19 mouse cellular contexts compared by ENCODE assay signal in genomic region chr6:50346204-50346603, GRCm38 (mm10).
"Had no signal": no experiment of that assay in that cellular context is flagged by ENCODE, and none has a peak within 500 bp of the region (broad histone marks: within the 10 kb centered on the region; RNA-seq: fewer than 3 reads in every experiment).

No protein-coding gene starts in this region.

- H3K27me3 ChIP-seq: limb, embryonic 13.5 days; liver, embryonic 12.5 days; liver, embryonic 15.5 days; lung, embryonic 15.5 days; megakaryocyte, embryonic 14.5 days; midbrain, embryonic 13.5 days had no signal

- H3K4me1 ChIP-seq: liver, embryonic 12.5 days; liver, embryonic 15.5 days; lung, embryonic 15.5 days; midbrain, embryonic 10.5 days; midbrain, embryonic 13.5 days had no signal

- DNase-seq: layer of hippocampus, adult 9-11 months; left cerebral cortex, postnatal 4 days; liver; lung, adult 18-20 months; lung, postnatal 10 days; lung, postnatal 36 days; thymus, adult 18-20 months; thymus, postnatal 36 days had no signal

- H3K36me3 ChIP-seq: liver, embryonic 12.5 days; liver, embryonic 15.5 days; lung, embryonic 15.5 days; midbrain, embryonic 10.5 days; midbrain, embryonic 13.5 days had no signal

- H3K9me3 ChIP-seq: limb, embryonic 13.5 days; liver, embryonic 12.5 days; liver, embryonic 15.5 days; lung, embryonic 15.5 days; megakaryocyte, embryonic 14.5 days; midbrain, embryonic 10.5 days; midbrain, embryonic 13.5 days had no signal

- H3K9ac ChIP-seq: limb, embryonic 13.5 days; liver, embryonic 12.5 days; liver, embryonic 15.5 days; lung, embryonic 15.5 days; midbrain, embryonic 13.5 days had no signal

- ATAC-seq: hindbrain, postnatal 0 days; inflammation-experienced regulatory T-cells, adult 6 months; intestine, postnatal 0 days; liver, embryonic 12.5 days; midbrain, embryonic 13.5 days had no signal

- H3K4me2 ChIP-seq: limb, embryonic 13.5 days; liver, embryonic 12.5 days; liver, embryonic 15.5 days; lung, embryonic 15.5 days; midbrain, embryonic 13.5 days had no signal

- H3K27ac ChIP-seq: hindbrain, postnatal 0 days; layer of hippocampus, adult 2 months; limb, embryonic 13.5 days; liver, embryonic 12.5 days; liver, embryonic 15.5 days; lung, embryonic 15.5 days; midbrain, embryonic 10.5 days; midbrain, embryonic 13.5 days had no signal

- H3K4me3 ChIP-seq: layer of hippocampus, adult 2 months; limb, embryonic 13.5 days; liver, embryonic 12.5 days; liver, embryonic 15.5 days; lung, embryonic 15.5 days; megakaryocyte, embryonic 14.5 days; midbrain, embryonic 10.5 days; midbrain, embryonic 13.5 days had no signal
